Mouse (Mus musculus) urinary bladder, adult 2 months (tissue): ENCODE measurements around the gene Polr3f. TPM values are rescaled to one million over a fixed set of nuclear protein-coding genes. Genes with fewer than 3 reads are reported as not detected.

Experiments used
- polyA plus RNA-seq: library from polyadenylated mRNA; depleted of rRNA; stranded (reverse); fragments of >200 nt; gene quantifications from 2 replicates; pipeline ENCODE4 v1.2.3, GENCODE M21; 2012; rRNA removed

The Polr3f gene
- polyA plus RNA-seq, 1 experiment, result 15.4 TPM

Other genes with a start within 250 kb of the Polr3f start
- gene Ovol2, start 195.6 kb upstream of the Polr3f start, polyA plus RNA-seq, result 4.9 and 5.7 TPM in 2 replicates
- gene Kat14, start 158.7 kb upstream of the Polr3f start, polyA plus RNA-seq, result 27.7 and 28.5 TPM in 2 replicates
- gene Pet117, start 158.7 kb upstream of the Polr3f start, polyA plus RNA-seq, result not detected in 2 replicates
- 2.1 and 2.7 TPM in 2 replicates for gene Dzank1, start 304 bp upstream of the Polr3f start, polyA plus RNA-seq
- gene Rbbp9, start 23.2 kb downstream of the Polr3f start, polyA plus RNA-seq, result 36.1 and 36.8 TPM in 2 replicates
- gene Sec23b, start 28.5 kb downstream of the Polr3f start, polyA plus RNA-seq, result 42.7 and 51.4 TPM in 2 replicates
- gene Smim26, start 66.3 kb downstream of the Polr3f start, polyA plus RNA-seq, result 53.9 and 61.6 TPM in 2 replicates
- gene Dtd1, start 72.2 kb downstream of the Polr3f start, polyA plus RNA-seq, result 21.6 and 24.7 TPM in 2 replicates